Mouse (Mus musculus) G1E (cell line): ENCODE results near the gene Fa2h. TPM values are rescaled to one million over a fixed set of nuclear protein-coding genes. Genes with fewer than 3 reads are reported as not detected.

Source experiments
- ATAC-seq: 2 replicates; pipeline ENCODE4 v1.8.0; 2016; ENCODE audit warnings: mild to moderate bottlenecking; ENCODE audit not compliant: insufficient number of reproducible peaks, poor library complexity, low FRiP score, severe bottlenecking; ENCODE audit errors: extremely low read depth
- DNase-seq: peaks from one replicate; pipeline ENCODE4 v3.0.0; 2012; ENCODE audit warnings: low spot score
- H3K27me3 ChIP-seq: 2 replicates; pipeline ENCODE4 v1.6.1; 2012; ENCODE audit warnings: mild to moderate bottlenecking, low read length, inconsistent platforms; ENCODE audit not compliant: insufficient read depth
- H3K36me3 ChIP-seq: replicated peaks from 2 replicates; pipeline ENCODE3; 2012; ENCODE audit warnings: mild to moderate bottlenecking, inconsistent platforms
- H3K4me1 ChIP-seq: 2 replicates; pipeline ENCODE4 v1.6.1; 2012; ENCODE audit warnings: low read depth, low read length, inconsistent platforms, mixed read lengths; ENCODE audit not compliant: insufficient read depth
- H3K4me3 ChIP-seq: 2 replicates; pipeline ENCODE4 v1.5.1; 2012; ENCODE audit warnings: low read depth, mild to moderate bottlenecking, inconsistent platforms, low read length, moderate library complexity, mixed read lengths
- H3K9me3 ChIP-seq: replicated peaks from 2 replicates; pipeline ENCODE4 v1.6.1; 2012; ENCODE audit warnings: inconsistent platforms
- CTCF ChIP-seq: IDR thresholded peaks from 2 replicates; pipeline ENCODE4 v1.5.1; 2012; ENCODE audit warnings: low read depth, low read length, inconsistent platforms, mixed read lengths
- GATA1 ChIP-seq: IDR thresholded peaks from 2 replicates; pipeline ENCODE4 v1.6.1; 2012; ENCODE audit warnings: borderline replicate concordance, low read length, inconsistent platforms, mixed read lengths
- GATA2 ChIP-seq: IDR thresholded peaks from 2 replicates; pipeline ENCODE4 v1.6.1; 2012; ENCODE audit warnings: low read depth, low read length, inconsistent platforms, borderline replicate concordance
- POLR2AphosphoS5 ChIP-seq: IDR thresholded peaks from 2 replicates; pipeline ENCODE4 v1.6.1; 2012; ENCODE audit warnings: low read depth, low read length, inconsistent platforms; ENCODE audit not compliant: insufficient replicate concordance
- TAL1 ChIP-seq: conservative IDR thresholded peaks from 2 replicates; pipeline ENCODE4 v1.6.1; 2012; ENCODE audit warnings: low read depth, low read length, inconsistent platforms, mixed read lengths
- polyA plus RNA-seq: library from polyadenylated mRNA; stranded (reverse); fragments of >175 nt; gene quantifications from 2 replicates; pipeline ENCODE4 v1.2.3, GENCODE M21; 2012
- total RNA-seq, 2 experiments: library from RNA; stranded (forward) in 1 of 2; stranded (reverse) in 1 of 2; fragments of 200-1000 nt in 1 of 2; fragments of >200 nt in 1 of 2; fragmentation: Nextera tagmentation in 1 of 2; gene quantifications; 2 replicates each; pipeline ENCODE4 v1.2.3; 2014 to 2017

Fa2h gene
- total and polyA plus RNA-seq, 3 experiments, result 0.11 TPM; not detected in 2

- H3K27me3 ChIP-seq, result no peaks in the 10 kb centered on the region
- H3K36me3 ChIP-seq, result peaks cover 16% of the 10 kb centered on the region
- no peaks in the 10 kb centered on the region for H3K9me3 ChIP-seq
- H3K4me3 ChIP-seq, result peak overlapping the region; percentile 91
- no peak for DNase-seq
- TF ChIP-seq GATA1 (no peak), CTCF (peak; percentile 46)
- H3K4me1 ChIP-seq, result peaks cover 18% of the 10 kb centered on the region
- no peak for ATAC-seq
These were observed 92.8 kb downstream of the Fa2h start for GRCm38 (mm10) chr8:111300597-111301546.

GRCm38 (mm10) chr8:111299821-111300568, 93.6 kb downstream of the Fa2h start, which contains the start of gene Rfwd3:
TSS of gene Rfwd3 (minus strand) at chr8:111300222.
- no peaks in the 10 kb centered on the region for H3K9me3 ChIP-seq
- H3K4me3 ChIP-seq, result peak within 1 kb of the TSS; percentile 91
- no peaks in the 10 kb centered on the region for H3K27me3 ChIP-seq
- peaks cover 21% of the 10 kb centered on the region for H3K4me1 ChIP-seq
- peaks cover 24% of the 10 kb centered on the region for H3K36me3 ChIP-seq
- DNase-seq (peak; percentile 97), ATAC-seq (peak; percentile 100)
- TF ChIP-seq TAL1 (no peak), GATA2 (no peak), CTCF (no peak), GATA1 (no peak), POLR2AphosphoS5 (no peak)

- Histone ChIP-seq H3K36me3 (peaks cover 29% of the 10 kb centered on the region), H3K4me1 (peaks cover 23% of the 10 kb centered on the region), H3K4me3 (peak overlapping the region; percentile 91), H3K27me3 (no peaks in the 10 kb centered on the region), H3K9me3 (no peaks in the 10 kb centered on the region)
- no peak for ATAC-seq
- TF ChIP-seq GATA2 (no peak), CTCF (no peak), POLR2AphosphoS5 (no peak), TAL1 (no peak), GATA1 (no peak)
- DNase-seq, result peak; percentile 20
These were observed 94.2 kb downstream of the Fa2h start for GRCm38 (mm10) chr8:111299363-111299820.

GRCm38 (mm10) chr8:111298011-111298410, 95.6 kb downstream of the Fa2h start:
- H3K36me3 ChIP-seq, result peaks cover 42% of the 10 kb centered on the region
- peak overlapping the region; percentile 35; the same call in 1 of the 2 replicates for H3K4me3 ChIP-seq
- no peaks in the 10 kb centered on the region for H3K9me3 ChIP-seq
- ATAC-seq (no peak), DNase-seq (no peak)
- TF ChIP-seq GATA2 (no peak), GATA1 (no peak), POLR2AphosphoS5 (no peak), TAL1 (no peak), CTCF (no peak)
- H3K4me1 ChIP-seq, result peaks cover 28% of the 10 kb centered on the region
- no peaks in the 10 kb centered on the region for H3K27me3 ChIP-seq

Other genes starting within 250 kb of the Fa2h start
- gene Glg1, start 134.6 kb downstream of the Fa2h start, total RNA-seq (2014; fragmentation: Nextera tagmentation), result 71.0 and 71.8 TPM in 2 replicates
- 15.5 and 22.7 TPM in 2 replicates for gene Glg1, start 134.6 kb downstream of the Fa2h start, total RNA-seq (2017)
- 10.8 and 12.7 TPM in 2 replicates for gene Glg1, start 134.6 kb downstream of the Fa2h start, polyA plus RNA-seq
- 58.1 and 72.0 TPM in 2 replicates for gene Rfwd3, start 93.6 kb downstream of the Fa2h start, total RNA-seq (2014; fragmentation: Nextera tagmentation)
- gene Rfwd3, start 93.6 kb downstream of the Fa2h start, total RNA-seq (2017), result 79.2 and 83.2 TPM in 2 replicates
- 4.0 and 4.9 TPM in 2 replicates for gene Rfwd3, start 93.6 kb downstream of the Fa2h start, polyA plus RNA-seq
- gene Mlkl, start 55.6 kb downstream of the Fa2h start, total RNA-seq (2014; fragmentation: Nextera tagmentation), result not detected in 2 replicates
- gene Mlkl, start 55.6 kb downstream of the Fa2h start, total RNA-seq (2017), result 0.17 TPM in 1 of 2 replicates, not detected in the other
- not detected in 2 replicates for gene Mlkl, start 55.6 kb downstream of the Fa2h start, polyA plus RNA-seq
- gene Wdr59, start 128.3 kb upstream of the Fa2h start, total RNA-seq (2014; fragmentation: Nextera tagmentation), result 10.5 and 17.4 TPM in 2 replicates
- gene Wdr59, start 128.3 kb upstream of the Fa2h start, total RNA-seq (2017), result 5.9 and 6.7 TPM in 2 replicates
- 2.5 and 3.3 TPM in 2 replicates for gene Wdr59, start 128.3 kb upstream of the Fa2h start, polyA plus RNA-seq
- 47.6 and 48.8 TPM in 2 replicates for gene Znrf1, start 142.3 kb upstream of the Fa2h start, total RNA-seq (2014; fragmentation: Nextera tagmentation)
- 22.8 and 36.1 TPM in 2 replicates for gene Znrf1, start 142.3 kb upstream of the Fa2h start, total RNA-seq (2017)
- 62.8 and 65.5 TPM in 2 replicates for gene Znrf1, start 142.3 kb upstream of the Fa2h start, polyA plus RNA-seq
- not detected in 2 replicates for gene Ldhd, start 236.6 kb upstream of the Fa2h start, total RNA-seq (2014; fragmentation: Nextera tagmentation)
- gene Ldhd, start 236.6 kb upstream of the Fa2h start, total RNA-seq (2017), result 0.12 and 0.16 TPM in 2 replicates
- not detected in 2 replicates for gene Ldhd, start 236.6 kb upstream of the Fa2h start, polyA plus RNA-seq
- 16.1 and 21.1 TPM in 2 replicates for gene Zfp1, start 249.6 kb upstream of the Fa2h start, total RNA-seq (2014; fragmentation: Nextera tagmentation)
- gene Zfp1, start 249.6 kb upstream of the Fa2h start, total RNA-seq (2017), result 10.9 and 11.8 TPM in 2 replicates
- 7.1 and 7.3 TPM in 2 replicates for gene Zfp1, start 249.6 kb upstream of the Fa2h start, polyA plus RNA-seq